Mouse (Mus musculus): ENCODE results near the gene Zfp597. TPM values are rescaled to one million over a fixed set of nuclear protein-coding genes. Genes with fewer than 3 reads are reported as not detected.
"Not testable (repeated sequence)": the region's sequence is repeated elsewhere in the genome, so short reads cannot be mapped to it uniquely, and the experiment has no call there.

Zfp597 gene
- polyA plus RNA-seq, 1 experiment = 2.5 TPM

DNA sequence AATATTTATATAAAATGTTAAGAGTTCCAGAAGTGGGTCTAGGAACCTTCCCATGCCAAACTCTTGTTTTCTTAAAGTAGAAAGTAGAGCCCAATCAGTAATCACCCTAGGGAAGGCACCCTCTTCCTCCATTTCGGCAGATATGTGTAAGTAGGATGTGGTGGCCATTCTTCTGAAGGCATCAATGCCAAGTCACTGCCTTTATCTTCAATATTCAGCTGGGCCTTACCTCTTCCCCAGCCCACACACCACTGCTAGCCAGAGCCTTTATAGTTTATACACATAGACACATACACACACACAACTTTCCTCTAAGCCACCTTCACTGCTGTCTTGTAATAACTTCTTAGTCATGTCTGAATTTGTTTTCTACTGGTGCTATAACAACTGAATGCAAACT, 28.6 kb downstream of the Zfp597 start:
- DNase-seq (ENCODE audit: low read depth) = no peak

DNA sequence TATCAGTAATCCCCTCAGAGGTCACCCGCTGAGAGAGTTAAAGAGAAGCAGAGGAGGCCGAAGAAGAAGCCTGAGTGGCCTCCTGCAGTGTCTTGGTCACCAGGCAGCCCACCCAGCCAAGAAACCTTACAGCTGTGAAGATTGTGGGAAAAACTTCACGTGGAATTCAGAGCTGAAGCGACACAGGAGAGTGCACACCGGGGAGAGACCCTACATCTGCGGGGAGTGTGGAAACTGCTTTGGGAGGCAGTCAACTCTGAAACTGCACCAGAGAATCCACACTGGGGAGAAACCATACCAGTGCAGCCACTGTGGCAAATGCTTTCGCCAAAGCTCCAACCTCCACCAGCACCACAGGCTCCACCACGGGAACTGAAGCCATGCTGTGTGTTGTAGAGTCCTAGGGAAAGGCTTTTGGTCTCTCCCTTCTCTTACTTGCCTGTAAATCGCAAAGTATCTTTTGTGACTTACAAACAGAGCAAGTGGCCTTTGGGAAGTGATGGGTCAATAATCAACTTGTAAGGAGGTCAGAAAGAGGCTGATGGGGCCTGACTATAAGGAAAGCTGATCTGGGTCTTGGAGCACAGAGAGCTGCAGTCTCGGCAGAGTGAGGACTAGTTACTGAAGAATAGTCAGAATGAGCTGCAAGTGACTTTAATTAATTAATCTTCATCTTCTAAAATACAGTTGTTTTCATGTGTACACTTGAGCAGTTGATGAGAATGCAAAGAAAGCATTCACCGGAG, 29.8 kb downstream of the Zfp597 start:
- DNase-seq (ENCODE audit: low read depth) = no peak

DNA sequence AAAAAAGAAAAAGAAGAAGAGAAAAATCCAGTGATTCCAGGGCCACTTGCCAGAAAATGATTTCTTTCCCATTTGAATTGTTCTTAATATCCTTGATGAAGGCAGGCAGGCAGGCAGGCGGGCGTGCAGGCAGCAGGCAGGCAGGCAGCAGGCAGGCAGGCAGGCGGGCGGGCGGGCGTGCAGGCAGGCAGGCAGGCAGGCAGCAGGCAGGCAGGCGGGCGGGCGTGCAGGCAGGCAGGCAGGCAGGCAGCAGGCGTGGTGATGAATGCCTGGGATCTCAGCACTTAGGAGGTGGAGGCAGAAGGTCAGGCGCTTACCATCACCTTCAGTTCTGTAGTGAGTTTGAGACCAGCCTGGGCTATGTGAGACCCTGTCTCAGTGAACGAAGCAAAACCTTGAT, 31.8 kb downstream of the Zfp597 start:
- DNase-seq (ENCODE audit: low read depth) = no peak

DNA sequence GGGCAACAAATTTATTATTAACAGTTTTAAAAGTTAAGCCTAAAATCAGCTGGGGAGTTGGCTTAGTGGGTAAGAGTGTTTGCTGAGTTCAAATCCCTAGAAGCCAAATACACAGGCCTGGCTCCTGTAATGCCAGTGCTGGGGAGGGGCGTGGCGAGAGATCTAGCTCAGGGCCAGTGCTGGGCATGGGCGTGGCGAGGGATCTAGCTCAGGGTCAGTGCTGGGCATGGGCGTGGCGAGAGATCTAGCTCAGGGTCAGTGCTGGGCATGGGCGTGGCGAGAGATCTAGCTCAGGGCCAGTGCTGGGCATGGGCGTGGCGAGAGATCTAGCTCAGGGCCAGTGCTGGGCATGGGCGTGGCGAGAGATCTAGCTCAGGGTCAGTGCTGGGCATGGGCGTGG, 33.1 kb downstream of the Zfp597 start:
- DNase-seq (ENCODE audit: low read depth) = not testable (repeated sequence)

DNA sequence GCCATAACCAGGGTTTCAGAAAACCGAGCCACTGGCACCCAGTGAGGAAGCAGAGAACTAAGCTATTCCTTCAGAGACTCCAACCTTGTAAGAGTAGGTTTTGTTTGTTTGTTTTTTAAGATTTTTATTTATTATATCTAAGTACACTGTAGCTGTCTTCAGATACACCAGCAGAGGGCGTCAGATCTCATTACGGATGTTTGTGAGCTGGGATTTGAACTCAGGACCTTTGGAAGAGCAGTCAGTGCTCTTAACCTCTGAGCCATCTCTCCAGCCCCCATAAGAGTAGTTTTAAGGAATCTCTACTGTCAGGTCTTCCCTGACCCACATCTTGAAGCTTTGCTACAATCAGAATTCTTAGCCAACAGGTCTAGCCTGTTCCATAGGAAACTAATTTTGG, 35.9 kb downstream of the Zfp597 start:
- no peak for DNase-seq (ENCODE audit: low read depth)

DNA sequence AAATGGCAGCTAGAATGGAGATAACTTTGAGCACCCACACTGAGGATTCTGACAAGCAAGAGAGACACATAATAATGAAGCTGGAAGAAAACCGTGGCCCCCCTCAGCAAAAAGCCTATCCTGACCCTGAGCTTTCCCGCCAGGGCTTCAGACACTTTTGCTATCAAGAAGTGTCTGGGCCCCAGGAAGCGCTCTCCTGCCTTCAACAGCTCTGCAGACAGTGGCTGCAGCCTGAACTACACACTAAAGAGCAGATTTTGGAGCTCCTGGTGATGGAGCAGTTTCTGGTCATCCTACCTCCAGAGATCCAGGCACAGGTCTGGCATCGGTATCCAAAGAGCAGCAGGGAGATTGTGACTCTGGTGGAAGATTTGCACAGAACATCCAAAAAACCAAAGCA, 36.5 kb downstream of the Zfp597 start:
- DNase-seq (ENCODE audit: low read depth) = no peak

DNA sequence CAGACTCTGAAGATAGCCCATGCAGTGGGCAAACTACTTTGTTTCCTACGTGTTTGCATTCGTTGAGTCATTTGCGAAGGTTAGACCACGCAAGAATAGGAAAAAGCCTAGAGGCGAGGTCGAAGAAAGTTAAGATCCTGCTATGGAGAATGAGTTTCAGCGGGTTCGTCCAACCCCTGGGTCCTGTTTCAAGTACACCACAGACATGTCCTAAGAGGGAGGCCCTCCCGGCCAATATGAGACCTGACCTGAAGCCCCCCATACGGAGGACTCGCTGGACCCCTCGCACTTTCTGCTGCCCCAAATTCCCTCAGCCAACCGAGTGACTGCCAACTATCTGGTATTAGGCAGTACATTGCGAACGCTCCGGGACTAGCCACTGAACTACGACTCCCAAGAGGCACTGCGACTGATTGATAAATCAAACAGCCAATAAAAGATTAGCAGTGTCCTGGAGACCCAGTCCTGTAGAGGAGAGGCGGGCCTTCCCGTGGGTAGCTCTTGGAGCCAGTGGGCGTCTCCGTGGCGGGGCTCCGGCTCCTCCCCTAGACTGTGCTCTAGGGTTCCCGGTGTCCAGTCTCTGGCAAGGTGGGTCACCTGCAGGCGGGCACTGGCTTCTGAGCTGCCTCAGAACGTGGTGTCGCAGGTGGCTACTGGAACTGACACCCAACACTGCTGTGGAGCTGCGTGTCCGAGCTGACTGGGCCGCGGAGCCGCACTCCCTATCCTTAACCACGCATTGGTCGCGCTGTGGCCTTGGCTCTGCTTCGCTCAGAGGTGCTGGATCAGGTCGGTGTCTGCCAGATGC, 37.4 kb downstream of the Zfp597 start, which contains the start of gene Zfp174:
Gene Zfp174 (plus strand): TSS at position 558 of the 808 bp plus-strand sequence.
- peak; percentile 77 for DNase-seq (ENCODE audit: low read depth)

DNA sequence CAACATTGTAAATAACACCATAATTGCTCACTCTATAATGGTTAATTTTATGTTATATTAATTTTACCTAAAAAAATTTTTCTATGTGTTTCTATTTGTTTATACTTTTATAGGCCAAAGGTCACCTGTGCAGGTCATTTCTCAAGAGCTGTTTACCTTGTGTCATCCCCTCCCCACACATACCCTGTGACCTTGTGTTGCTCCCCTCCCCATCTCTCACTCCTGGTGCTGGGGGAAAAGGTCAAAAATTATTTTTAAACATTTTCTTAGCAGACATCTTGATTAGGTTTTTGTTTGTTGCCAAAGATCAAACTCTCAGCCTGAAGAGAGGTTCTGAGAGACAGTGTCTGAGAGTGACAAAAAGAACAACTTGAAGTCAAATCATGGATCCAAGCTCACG, 40.6 kb downstream of the Zfp597 start:
- DNase-seq (ENCODE audit: low read depth) = no peak

DNA sequence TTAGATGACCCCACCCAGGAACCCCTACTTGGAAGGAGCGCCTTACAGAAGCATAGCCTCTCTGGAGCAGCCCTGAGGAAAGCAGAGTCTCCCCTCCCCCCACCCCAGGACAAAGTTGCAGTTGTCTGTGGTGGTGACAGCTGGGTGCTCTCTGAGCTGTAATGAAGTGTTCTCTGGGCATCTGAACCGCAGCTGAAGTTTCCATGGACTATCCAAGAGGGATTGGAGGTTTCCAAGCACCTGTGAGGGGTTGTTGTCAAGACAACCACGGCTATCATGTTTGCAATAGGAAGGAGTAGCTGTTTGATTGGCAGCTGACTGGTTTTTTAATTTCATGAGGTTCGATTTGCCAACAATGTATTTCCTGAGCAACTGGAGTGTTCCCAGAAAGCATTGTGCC, 41.4 kb downstream of the Zfp597 start:
- no peak for DNase-seq (ENCODE audit: low read depth)

DNA sequence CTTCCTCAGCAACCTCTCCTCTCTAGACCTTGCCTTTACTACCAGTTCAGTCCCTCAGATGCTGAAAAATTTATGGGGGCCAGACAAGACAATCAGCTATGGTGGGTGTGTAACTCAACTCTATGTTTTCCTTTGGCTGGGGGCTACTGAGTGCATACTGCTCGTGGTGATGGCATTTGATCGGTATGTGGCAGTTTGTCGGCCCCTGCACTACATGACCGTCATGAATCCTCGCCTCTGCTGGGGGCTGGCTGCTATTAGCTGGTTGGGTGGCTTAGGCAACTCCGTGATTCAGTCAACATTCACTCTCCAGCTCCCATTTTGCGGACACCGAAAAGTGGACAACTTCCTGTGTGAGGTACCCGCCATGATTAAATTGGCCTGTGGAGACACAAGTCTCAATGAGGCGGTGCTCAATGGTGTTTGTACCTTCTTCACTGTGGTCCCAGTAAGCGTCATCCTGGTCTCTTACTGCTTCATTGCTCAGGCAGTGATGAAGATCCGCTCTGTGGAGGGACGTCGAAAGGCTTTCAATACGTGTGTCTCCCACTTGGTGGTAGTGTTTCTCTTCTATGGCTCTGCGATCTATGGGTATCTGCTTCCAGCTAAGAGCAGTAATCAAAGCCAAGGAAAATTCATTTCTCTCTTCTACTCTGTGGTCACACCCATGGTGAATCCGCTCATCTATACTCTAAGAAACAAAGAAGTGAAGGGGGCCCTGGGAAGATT, 45.0 kb downstream of the Zfp597 start:
- DNase-seq (ENCODE audit: low read depth) = no peak

DNA sequence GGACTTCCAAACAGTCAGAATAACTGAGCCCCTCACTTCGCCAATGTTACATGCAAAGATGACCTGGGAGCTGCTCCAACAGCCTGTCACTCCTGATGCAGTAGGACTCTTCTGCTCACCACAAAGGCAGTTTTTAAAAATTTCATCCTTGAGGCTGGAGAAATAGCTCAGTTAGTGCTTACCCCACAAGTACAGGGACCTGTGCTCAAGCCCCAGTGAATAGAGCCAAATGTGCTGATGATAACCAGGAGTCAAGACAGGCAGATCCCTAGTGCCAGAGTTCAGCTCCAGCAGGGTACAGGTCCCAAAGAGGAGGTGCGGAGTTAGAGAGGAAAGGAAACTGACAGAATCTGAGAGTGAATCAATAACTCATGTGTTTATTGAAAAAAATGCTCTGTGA, 48.9 kb downstream of the Zfp597 start:
- DNase-seq (ENCODE audit: low read depth) = no peak

DNA sequence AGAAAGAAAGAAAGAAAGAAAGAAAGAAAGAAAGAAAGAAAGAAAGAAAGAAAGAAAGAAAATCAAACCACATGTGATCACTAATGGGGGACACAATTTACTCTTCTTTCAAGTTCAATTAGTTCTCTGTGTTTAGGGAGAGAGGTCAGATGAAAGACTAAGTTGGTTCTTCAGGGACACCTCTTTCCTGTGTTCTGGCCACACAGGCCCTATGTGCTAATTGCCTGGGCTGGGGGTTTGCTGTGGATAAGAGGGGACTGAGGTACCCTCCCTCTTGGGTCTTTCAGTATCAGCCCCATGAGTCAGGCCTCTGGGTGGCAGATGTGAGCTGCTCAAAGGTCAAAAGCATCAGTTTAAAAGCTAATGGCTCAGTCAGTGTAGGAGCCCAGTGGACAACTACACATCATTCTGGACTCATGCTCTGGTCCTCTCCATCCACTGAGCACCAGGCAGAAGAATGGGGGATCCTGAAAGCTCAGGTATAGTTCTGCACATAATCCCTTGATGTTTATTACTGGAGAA, 53.7 kb downstream of the Zfp597 start, which contains the start of gene Olfr15:
Gene Olfr15 (plus strand): TSS at position 291 of the 522 bp plus-strand sequence.
- no peak for DNase-seq (ENCODE audit: low read depth)

DNA sequence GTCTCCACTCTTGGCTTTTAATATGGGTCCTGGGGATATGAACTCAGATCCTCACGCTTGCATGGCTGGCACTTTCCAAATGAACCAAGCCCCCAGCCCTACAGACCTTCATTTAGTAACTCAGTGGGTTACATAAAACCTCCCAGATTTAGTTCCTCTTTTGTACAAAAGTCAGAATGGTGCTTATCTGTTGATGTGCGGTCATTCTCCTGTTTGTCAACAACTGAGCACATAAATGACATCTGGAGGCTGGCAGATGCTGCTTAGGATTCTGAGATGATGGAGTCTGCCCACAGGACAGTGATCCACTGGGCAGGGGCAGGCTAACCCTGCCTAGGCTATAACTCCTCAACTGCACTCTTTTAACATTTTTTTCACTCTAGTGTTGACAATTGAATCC, 54.6 kb downstream of the Zfp597 start:
- DNase-seq (ENCODE audit: low read depth) = no peak

DNA sequence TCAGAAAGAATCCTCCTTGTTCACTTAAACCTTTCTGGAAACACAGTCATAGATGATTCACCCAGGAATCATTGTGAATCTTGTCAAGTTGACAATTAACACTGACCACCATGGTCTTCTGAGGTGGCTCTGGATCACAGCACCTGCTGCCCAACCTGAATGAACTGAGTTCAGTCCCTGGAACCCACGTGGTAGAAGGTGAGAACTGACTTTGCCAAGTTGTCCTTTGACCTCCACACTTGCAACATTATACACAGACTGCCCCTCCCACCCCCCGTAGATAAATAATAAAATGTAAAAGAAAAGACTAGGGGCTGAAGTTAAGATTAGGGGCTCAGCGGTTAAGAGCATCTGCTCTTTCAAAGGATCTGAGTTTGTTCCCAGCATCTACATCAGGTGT, 56.3 kb downstream of the Zfp597 start:
- no peak for DNase-seq (ENCODE audit: low read depth)

DNA sequence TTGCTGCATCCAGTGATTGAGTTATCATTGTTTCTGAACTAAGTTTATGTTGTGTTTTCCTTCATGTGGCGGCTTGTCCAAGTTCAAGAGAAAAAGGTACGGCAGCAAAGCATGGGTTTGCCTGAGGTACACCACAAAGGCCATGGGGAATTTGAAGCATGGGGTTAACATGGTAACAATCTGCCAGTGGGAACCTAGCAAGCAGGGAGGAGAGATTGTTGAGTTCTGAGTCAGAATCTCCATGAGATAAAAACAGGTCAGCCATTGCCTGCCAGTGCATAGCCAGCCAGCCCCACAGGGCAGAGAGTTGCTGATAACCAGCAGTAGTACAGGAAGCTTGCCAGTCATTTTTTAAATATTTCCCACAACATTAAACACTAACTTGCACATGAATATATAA, 64.2 kb downstream of the Zfp597 start:
- DNase-seq (ENCODE audit: low read depth) = no peak

DNA sequence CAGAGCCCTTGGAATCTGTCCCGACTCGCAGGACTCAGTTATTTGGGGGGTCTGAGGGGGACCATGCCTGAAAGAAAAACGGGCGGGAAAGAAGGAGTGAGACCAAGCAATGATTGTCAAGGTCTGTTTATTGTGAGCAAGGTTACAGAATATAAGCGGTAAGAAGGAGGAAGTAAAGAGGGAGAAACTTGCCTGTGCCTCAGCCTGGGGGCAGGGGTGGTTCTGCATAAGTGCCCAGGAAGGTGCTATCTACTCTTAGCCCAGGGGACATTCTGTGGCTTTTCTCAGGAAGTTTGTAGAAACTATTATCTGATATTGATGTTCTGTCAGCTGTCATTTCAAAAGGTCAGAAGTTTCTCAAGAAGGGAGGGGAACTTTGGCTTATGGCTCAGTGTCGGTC, 69.7 kb downstream of the Zfp597 start:
- DNase-seq (ENCODE audit: low read depth) = not testable (repeated sequence)

Other genes starting within 250 kb of the Zfp597 start
- 0.14 and 0.24 TPM in 2 replicates for gene Mefv, start 166.5 kb downstream of the Zfp597 start, polyA plus RNA-seq (2012; rRNA removed)
- gene Zfp263, start 140.5 kb downstream of the Zfp597 start, polyA plus RNA-seq (2012; rRNA removed) = 9.7 and 10.2 TPM in 2 replicates
- not detected in 2 replicates for gene Olfr15, start 53.7 kb downstream of the Zfp597 start, polyA plus RNA-seq (2012; rRNA removed)
- 1.7 and 2.0 TPM in 2 replicates for gene Zfp174, start 37.3 kb downstream of the Zfp597 start, polyA plus RNA-seq (2012; rRNA removed)
- 64.2 and 69.8 TPM in 2 replicates for gene Naa60, start 12.2 kb downstream of the Zfp597 start, polyA plus RNA-seq (2012; rRNA removed)
- gene Gm20695, start 87 bp upstream of the Zfp597 start, polyA plus RNA-seq (2012; rRNA removed) = 0.16 and 0.25 TPM in 2 replicates
- gene 1700037C18Rik, start 24.1 kb upstream of the Zfp597 start, polyA plus RNA-seq (2012; rRNA removed) = 13.5 and 16.2 TPM in 2 replicates
- gene Cluap1, start 24.2 kb upstream of the Zfp597 start, polyA plus RNA-seq (2012; rRNA removed) = 5.4 and 6.8 TPM in 2 replicates
- gene Nlrc3, start 92.1 kb upstream of the Zfp597 start, polyA plus RNA-seq (2012; rRNA removed) = 0.86 and 1.6 TPM in 2 replicates
- gene Slx4, start 119.2 kb upstream of the Zfp597 start, polyA plus RNA-seq (2012; rRNA removed) = 17.5 and 18.2 TPM in 2 replicates
- 0.27 and 0.38 TPM in 2 replicates for gene Dnase1, start 152.4 kb upstream of the Zfp597 start, polyA plus RNA-seq (2012; rRNA removed)
- gene Trap1, start 193.3 kb upstream of the Zfp597 start, polyA plus RNA-seq (2012; rRNA removed) = 90.6 and 105 TPM in 2 replicates

All from gonadal fat pad, adult 2 months (tissue).